Mouse (Mus musculus): ENCODE results near the gene Erg. TPM values are rescaled to one million over a fixed set of nuclear protein-coding genes. Genes with fewer than 3 reads are reported as not detected.
A peak's percentile ranks its signal among the peaks of the same experiment; 100 is the strongest.

The Erg gene
- polyA plus RNA-seq, 1 experiment from 2014 or later, result 2.2 TPM

GRCm38 (mm10) chr16:95481176-95481575 lies 105.2 kb downstream of the Erg start:
- no peak overlapping the region for H3K27ac ChIP-seq (ENCODE audit: low read depth)
- ATAC-seq, result no peak

GRCm38 (mm10) chr16:95478558-95478957 lies 107.8 kb downstream of the Erg start:
- WGBS (ENCODE audit: insufficient replicate concordance), result 52% methylated on average over 5 of the region's 5 CpGs
- H3K9me3 ChIP-seq (ENCODE audit: low read length), result no peaks in the 10 kb centered on the region
- H3K4me2 ChIP-seq (ENCODE audit: low read depth, low read length), result no peak overlapping the region

More at GRCm38 (mm10) chr16:95481176-95481575, 105.2 kb downstream of the Erg start:
- no peak for DNase-seq
- Histone ChIP-seq H3K4me2 (ENCODE audit: low read depth, low read length) (no peak overlapping the region), H3K9ac (replicated peaks) (no peak overlapping the region), H3K4me3 (ENCODE audit: low read depth, low read length) (no peak overlapping the region), H3K4me1 (ENCODE audit: insufficient read depth) (no peaks in the 10 kb centered on the region), H3K27me3 (ENCODE audit: insufficient read depth, low read length) (no peaks in the 10 kb centered on the region), H3K36me3 (replicated peaks; ENCODE audit: insufficient read depth, low read length) (no peaks in the 10 kb centered on the region), H3K9me3 (ENCODE audit: low read length) (no peaks in the 10 kb centered on the region)
- WGBS (ENCODE audit: insufficient replicate concordance), result 87% methylated on average over 13 of the region's 13 CpGs
- TF ChIP-seq EP300 (IDR thresholded peaks at IDR 0.05; ENCODE audit: low read depth) (no peak), CTCF (IDR thresholded peaks at IDR 0.05; ENCODE audit: low read depth) (no peak)

GRCm38 (mm10) chr16:95475041-95475440 lies 111.4 kb downstream of the Erg start:
- H3K9ac ChIP-seq (replicated peaks), result no peak overlapping the region
- no peak overlapping the region for H3K27ac ChIP-seq (ENCODE audit: low read depth)
- no peak for DNase-seq
- H3K36me3 ChIP-seq (replicated peaks; ENCODE audit: insufficient read depth, low read length), result no peaks in the 10 kb centered on the region
- 64% methylated on average over 3 of the region's 3 CpGs for WGBS (ENCODE audit: insufficient replicate concordance)
- no peaks in the 10 kb centered on the region for H3K4me1 ChIP-seq (ENCODE audit: insufficient read depth)
- ATAC-seq, result no peak
- no peak overlapping the region for H3K4me2 ChIP-seq (ENCODE audit: low read depth, low read length)
- TF ChIP-seq CTCF (IDR thresholded peaks at IDR 0.05; ENCODE audit: low read depth) (no peak), EP300 (IDR thresholded peaks at IDR 0.05; ENCODE audit: low read depth) (no peak)
- no peaks in the 10 kb centered on the region for H3K27me3 ChIP-seq (ENCODE audit: insufficient read depth, low read length)
- no peaks in the 10 kb centered on the region for H3K9me3 ChIP-seq (ENCODE audit: low read length)
- no peak overlapping the region for H3K4me3 ChIP-seq (ENCODE audit: low read depth, low read length)

More at GRCm38 (mm10) chr16:95478558-95478957, 107.8 kb downstream of the Erg start:
- no peak overlapping the region for H3K4me3 ChIP-seq (ENCODE audit: low read depth, low read length)
- no peak overlapping the region for H3K27ac ChIP-seq (ENCODE audit: low read depth)
- H3K9ac ChIP-seq (replicated peaks), result no peak overlapping the region
- no peaks in the 10 kb centered on the region for H3K36me3 ChIP-seq (replicated peaks; ENCODE audit: insufficient read depth, low read length)
- DNase-seq (no peak), ATAC-seq (no peak)
- peak; percentile 41; the same call in 1 of the 2 replicates for TF ChIP-seq EP300 (IDR thresholded peaks at IDR 0.05; ENCODE audit: low read depth)
- TF ChIP-seq CTCF (IDR thresholded peaks at IDR 0.05; ENCODE audit: low read depth), result no peak
- H3K27me3 ChIP-seq (ENCODE audit: insufficient read depth, low read length), result no peaks in the 10 kb centered on the region
- no peaks in the 10 kb centered on the region for H3K4me1 ChIP-seq (ENCODE audit: insufficient read depth)

- no peak overlapping the region for H3K4me3 ChIP-seq (ENCODE audit: low read depth, low read length)
- no peaks in the 10 kb centered on the region for H3K4me1 ChIP-seq (ENCODE audit: insufficient read depth)
- no peaks in the 10 kb centered on the region for H3K9me3 ChIP-seq (ENCODE audit: low read length)
- no peak overlapping the region for H3K4me2 ChIP-seq (ENCODE audit: low read depth, low read length)
- WGBS (ENCODE audit: insufficient replicate concordance), result 68% methylated on average over 3 of the region's 3 CpGs
- no peak for ATAC-seq
- no peak overlapping the region for H3K27ac ChIP-seq (ENCODE audit: low read depth)
- DNase-seq, result no peak
- H3K36me3 ChIP-seq (replicated peaks; ENCODE audit: insufficient read depth, low read length), result no peaks in the 10 kb centered on the region
- H3K27me3 ChIP-seq (ENCODE audit: insufficient read depth, low read length), result no peaks in the 10 kb centered on the region
- H3K9ac ChIP-seq (replicated peaks), result no peak overlapping the region
- TF ChIP-seq CTCF (IDR thresholded peaks at IDR 0.05; ENCODE audit: low read depth) (no peak), EP300 (IDR thresholded peaks at IDR 0.05; ENCODE audit: low read depth) (no peak)
Observed at GRCm38 (mm10) chr16:95473946-95474345, 112.4 kb downstream of the Erg start.

- WGBS (ENCODE audit: insufficient replicate concordance), result 80% methylated on average over 11 of the region's 11 CpGs
- Histone ChIP-seq H3K36me3 (replicated peaks; ENCODE audit: insufficient read depth, low read length) (no peaks in the 10 kb centered on the region), H3K9me3 (ENCODE audit: low read length) (no peaks in the 10 kb centered on the region), H3K9ac (replicated peaks) (no peak overlapping the region), H3K27ac (ENCODE audit: low read depth) (no peak overlapping the region), H3K4me1 (ENCODE audit: insufficient read depth) (no peaks in the 10 kb centered on the region), H3K4me3 (ENCODE audit: low read depth, low read length) (no peak overlapping the region), H3K27me3 (ENCODE audit: insufficient read depth, low read length) (no peaks in the 10 kb centered on the region), H3K4me2 (ENCODE audit: low read depth, low read length) (no peak overlapping the region)
- DNase-seq (no peak), ATAC-seq (no peak)
- TF ChIP-seq CTCF (IDR thresholded peaks at IDR 0.05; ENCODE audit: low read depth) (no peak), EP300 (IDR thresholded peaks at IDR 0.05; ENCODE audit: low read depth) (no peak)
Observed at GRCm38 (mm10) chr16:95472771-95473170, 113.6 kb downstream of the Erg start.

GRCm38 (mm10) chr16:95469262-95470139 lies 116.9 kb downstream of the Erg start:
- H3K4me2 ChIP-seq (ENCODE audit: low read depth, low read length), result no peak overlapping the region
- H3K27ac ChIP-seq (ENCODE audit: low read depth), result no peak overlapping the region
- no peaks in the 10 kb centered on the region for H3K27me3 ChIP-seq (ENCODE audit: insufficient read depth, low read length)
- H3K4me3 ChIP-seq (ENCODE audit: low read depth, low read length), result no peak overlapping the region
- WGBS (ENCODE audit: insufficient replicate concordance), result 70% methylated on average over 9 of the region's 9 CpGs
- H3K9me3 ChIP-seq (ENCODE audit: low read length), result no peaks in the 10 kb centered on the region
- DNase-seq (no peak), ATAC-seq (no peak)
- no peaks in the 10 kb centered on the region for H3K36me3 ChIP-seq (replicated peaks; ENCODE audit: insufficient read depth, low read length)
- no peaks in the 10 kb centered on the region for H3K4me1 ChIP-seq (ENCODE audit: insufficient read depth)
- H3K9ac ChIP-seq (replicated peaks), result no peak overlapping the region
- TF ChIP-seq CTCF (IDR thresholded peaks at IDR 0.05; ENCODE audit: low read depth) (no peak), EP300 (IDR thresholded peaks at IDR 0.05; ENCODE audit: low read depth) (no peak)

All from liver, postnatal 0 days (tissue).